Mouse (Mus musculus): ENCODE results near the gene Nsrp1. TPM values are rescaled to one million over a fixed set of nuclear protein-coding genes. Genes with fewer than 3 reads are reported as not detected.

Nsrp1 gene
- total RNA-seq (2012; rRNA removed) (17.6 and 21.9 TPM in 2 replicates), total RNA-seq (2014; rRNA removed) (8.8 and 9.3 TPM in 2 replicates), polyA plus RNA-seq (2012; ENCODE audit: insufficient read length, low read depth) (45.7 and 58.4 TPM in 2 replicates)

DNA sequence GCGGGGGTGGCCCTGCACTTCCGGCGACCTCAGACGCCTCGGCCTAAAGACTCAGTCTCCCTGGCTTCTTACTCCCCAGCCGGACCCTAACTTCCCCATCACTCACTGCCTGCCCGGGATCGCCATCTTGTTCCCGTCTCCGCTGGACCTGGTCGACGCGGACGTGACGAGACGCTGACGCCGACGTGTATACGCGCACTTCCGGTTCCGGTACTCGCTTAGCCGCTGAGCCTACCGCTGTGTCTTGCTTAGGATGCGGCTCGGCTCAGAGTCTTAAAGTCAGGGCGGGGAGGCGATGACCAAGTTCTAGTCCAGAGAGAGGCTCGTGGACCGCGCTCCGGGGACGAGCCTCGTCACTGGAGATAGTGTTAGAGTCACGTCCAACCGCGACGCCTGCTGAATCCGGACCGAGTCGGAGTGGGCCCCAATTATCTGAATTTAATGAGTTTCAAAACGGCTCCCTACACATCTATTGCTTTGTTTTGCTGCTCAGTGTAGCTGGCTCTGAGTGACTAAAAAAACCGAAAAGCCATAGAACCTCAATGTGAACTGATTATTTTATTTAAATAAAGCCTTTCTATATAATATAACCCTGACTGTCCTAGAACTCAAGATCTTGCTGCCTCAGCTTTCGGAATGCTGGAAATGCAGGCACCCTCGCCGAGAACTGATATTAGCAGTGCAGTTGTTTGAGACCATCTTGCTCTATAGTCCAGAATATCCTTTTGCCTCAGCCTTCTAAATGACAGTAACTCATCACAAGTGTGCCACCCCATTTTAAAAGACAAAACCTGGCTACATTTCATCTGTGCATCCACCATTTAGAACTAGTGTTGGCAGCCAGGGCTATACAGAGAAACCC lies at the start of gene Nsrp1:
Gene Nsrp1 (minus strand): TSS at position 163 of the 862 bp plus-strand sequence.
- dilution Hi-C loops (cut with MboI; ENCODE audit: extremely low pct_ligation_motif_present, extremely low pct_unique_long_range_greater_than_20kb, low sequenced_read_pairs) (no loop called here), in situ Hi-C loops (cut with MboI; ENCODE audit: low pct_ligation_motif_present, low pct_unique_long_range_greater_than_20kb, low sequenced_read_pairs) (no loop called here)
- Histone ChIP-seq H3K27ac (ENCODE audit: insufficient read depth, low read depth) (peak within 1 kb of the TSS; percentile 55), H3K9me3 (replicated peaks; ENCODE audit: low read length) (no peaks in the 10 kb centered on the region), H3K79me2 (replicated peaks; ENCODE audit: control insufficient read depth, extremely low read depth, insufficient read depth, poor library complexity, severe bottlenecking) (peaks cover 15% of the 10 kb centered on the region), H3K36me3 (replicated peaks in 1 of 2; ENCODE audit: control insufficient read depth in 1 of 2, insufficient read depth in 1 of 2, low read length in 1 of 2) (peaks cover 16 to 29% of the 10 kb centered on the region in 2 experiments), H3K4me3 (replicated peaks in 1 of 3; ENCODE audit: low read depth in 2 of 3, low read length in 2 of 3, poor library complexity in 1 of 3) (peak within 1 kb of the TSS; percentile 81 to 89 (median 83)), H3K4me2 (ENCODE audit: insufficient read depth, low read depth, poor library complexity, severe bottlenecking) (peak within 1 kb of the TSS; percentile 72), H3K27me3 (replicated peaks) (peaks cover 22% of the 10 kb centered on the region), H3K4me1 (ENCODE audit: control insufficient read depth in 1 of 2, insufficient read depth in 2 of 2) (peaks cover 0 to 28% of the 10 kb centered on the region in 2 experiments; a peak in 2 of 4 replicates), H3K9ac (ENCODE audit: insufficient read depth, low read depth) (peak within 1 kb of the TSS; percentile 90)
- peak; percentile 97 for DNase-seq (ENCODE audit: extremely low read depth)
- TF ChIP-seq ZMIZ1 (IDR thresholded peaks at IDR 0.05; ENCODE audit: low read depth, low read length) (peak; percentile 95; the same call in 1 of the 2 replicates), GABPA (IDR thresholded peaks at IDR 0.05; ENCODE audit: insufficient replicate concordance, low read depth, low read length) (peak; percentile 16; the same call in 1 of the 2 replicates), E2F4 (IDR thresholded peaks at IDR 0.05; ENCODE audit: insufficient replicate concordance, low read depth, low read length) (no peak), ZKSCAN1 (IDR thresholded peaks at IDR 0.05; ENCODE audit: borderline replicate concordance, low read depth, low read length) (no peak), CHD1 (IDR thresholded peaks at IDR 0.05; ENCODE audit: low read depth, low read length) (no peak), ZNF384 (IDR thresholded peaks at IDR 0.05; ENCODE audit: low read depth, low read length) (no peak), MAFK (IDR thresholded peaks at IDR 0.05; ENCODE audit: insufficient replicate concordance, low read length) (no peak), JUN (IDR thresholded peaks at IDR 0.05; ENCODE audit: insufficient read depth, low read depth, low read length) (no peak), MYC (IDR thresholded peaks at IDR 0.05; ENCODE audit: low read depth, low read length) (no peak), MAX (IDR thresholded peaks at IDR 0.05; ENCODE audit: low read length) (no peak; the same call in 1 of the 2 replicates), EP300 (IDR thresholded peaks at IDR 0.05; ENCODE audit: low read length) (no peak), ZC3H11A (IDR thresholded peaks at IDR 0.05; ENCODE audit: low read depth, low read length) (no peak), USF2 (conservative IDR thresholded peaks at IDR 0.05; ENCODE audit: low read depth, low read length) (no peak; the same call in 1 of the 2 replicates), MXI1 (IDR thresholded peaks at IDR 0.05; ENCODE audit: low read depth, low read length) (peak; percentile 60), ETS1 (conservative IDR thresholded peaks at IDR 0.05; ENCODE audit: low read depth, low read length) (peak; percentile 32; the same call in 1 of the 2 replicates), SMC3 (IDR thresholded peaks at IDR 0.05; ENCODE audit: low read depth, low read length) (no peak), HCFC1 (IDR thresholded peaks at IDR 0.05; ENCODE audit: low read depth, low read length) (peak; percentile 93), USF1 (IDR thresholded peaks at IDR 0.05; ENCODE audit: low read depth, low read length) (no peak), MAZ (IDR thresholded peaks at IDR 0.05; ENCODE audit: low read depth, low read length) (no peak), RCOR1 (conservative IDR thresholded peaks at IDR 0.05; ENCODE audit: low read depth, low read length) (no peak), POLR2AphosphoS2 (IDR thresholded peaks at IDR 0.05; ENCODE audit: low read depth, low read length) (peak; percentile 97), NELFE (IDR thresholded peaks at IDR 0.05; ENCODE audit: low read depth, low read length) (peak; percentile 96; the same call in 1 of the 2 replicates), SIN3A (IDR thresholded peaks at IDR 0.05; ENCODE audit: low read length) (no peak; the same call in none of the 2 replicates), CHD2 (IDR thresholded peaks at IDR 0.05; ENCODE audit: low read length) (0 out of 2 replicates have a peak, but pooled peaks have one; percentile 36), JUND (conservative IDR thresholded peaks at IDR 0.05; ENCODE audit: low read depth, low read length) (no peak), KAT2A (IDR thresholded peaks at IDR 0.05; ENCODE audit: insufficient replicate concordance, low read length) (peak; percentile 86; the same call in 1 of the 2 replicates), POLR2A (IDR thresholded peaks at IDR 0.05; ENCODE audit: low read depth, low read length) (peak; percentile 99), IRF4 (IDR thresholded peaks at IDR 0.05; ENCODE audit: low read depth, low read length) (peak; percentile 68; the same call in 1 of the 2 replicates), PAX5 (IDR thresholded peaks at IDR 0.05; ENCODE audit: low read length) (no peak), UBTF (IDR thresholded peaks at IDR 0.05; ENCODE audit: low read depth, low read length) (0 out of 2 replicates have a peak, but pooled peaks have one; percentile 41), MEF2A (IDR thresholded peaks at IDR 0.05; ENCODE audit: borderline replicate concordance, low read depth, low read length) (peak; percentile 32; the same call in 1 of the 2 replicates), NRF1 (IDR thresholded peaks at IDR 0.05; ENCODE audit: low read depth, low read length) (peak; percentile 61), ELF1 (IDR thresholded peaks at IDR 0.05; ENCODE audit: low read depth, low read length) (peak; percentile 96), BHLHE40 (IDR thresholded peaks at IDR 0.05; ENCODE audit: low read depth, low read length) (peak; percentile 23; the same call in 1 of the 2 replicates), CTCF (conservative IDR thresholded peaks at IDR 0.05 in 1 of 2, IDR thresholded peaks at IDR 0.05 in 1 of 2; ENCODE audit: low read depth in 2 of 2, low read length in 2 of 2) (no peak), TCF12 (IDR thresholded peaks at IDR 0.05; ENCODE audit: low read depth, low read length) (peak; percentile 98), RAD21 (IDR thresholded peaks at IDR 0.05; ENCODE audit: low read depth, low read length) (no peak)

All from CH12.LX (cell line).